Mouse (Mus musculus) E14TG2a.4 (cell line): ENCODE measurements around the gene Gipc2.

ENCODE experiments used
- H3K27me3 ChIP-seq: 2 replicates; pipeline ENCODE4 v1.6.1; 2014; ENCODE audit warnings: low read length, control low read depth; ENCODE audit not compliant: insufficient read depth
- H3K36me3 ChIP-seq: 2 replicates; pipeline ENCODE4 v1.6.1; 2014; ENCODE audit warnings: low read length, control low read depth; ENCODE audit not compliant: insufficient read depth
- H3K4me1 ChIP-seq: replicated peaks from 2 replicates; pipeline ENCODE4 v1.6.1; 2014; ENCODE audit warnings: low read depth, low read length, control low read depth
- H3K4me3 ChIP-seq: replicated peaks from 2 replicates; pipeline ENCODE4 v1.5.1; 2014; ENCODE audit warnings: mild to moderate bottlenecking, low read length
- H3K9me3 ChIP-seq: 2 replicates; pipeline ENCODE4 v1.6.1; 2014; ENCODE audit warnings: low read length, control low read depth
- CTCF ChIP-seq: conservative IDR thresholded peaks from 2 replicates; pipeline ENCODE4 v1.5.1; 2014; ENCODE audit warnings: low read length
- NANOG ChIP-seq: IDR thresholded peaks from 2 replicates; pipeline ENCODE4 v1.6.1; 2014; ENCODE audit warnings: borderline replicate concordance, low read length, mixed read lengths
- POU5F1 ChIP-seq: IDR thresholded peaks from 2 replicates; pipeline ENCODE4 v1.6.1; 2014; ENCODE audit warnings: low read length, borderline replicate concordance

Gipc2 gene

GRCm38 (mm10) chr3:152193177-152193576 is 27.1 kb upstream of the Gipc2 start:
- no peak for TF ChIP-seq CTCF
- TF ChIP-seq NANOG = no peak
- no peak for TF ChIP-seq POU5F1
- H3K27me3 ChIP-seq = no peaks in the 10 kb centered on the region
- peaks cover 22% of the 10 kb centered on the region for H3K4me1 ChIP-seq
- no peaks in the 10 kb centered on the region for H3K36me3 ChIP-seq
- H3K9me3 ChIP-seq = no peaks in the 10 kb centered on the region
- peak overlapping the region; percentile 37 for H3K4me3 ChIP-seq

DNA sequence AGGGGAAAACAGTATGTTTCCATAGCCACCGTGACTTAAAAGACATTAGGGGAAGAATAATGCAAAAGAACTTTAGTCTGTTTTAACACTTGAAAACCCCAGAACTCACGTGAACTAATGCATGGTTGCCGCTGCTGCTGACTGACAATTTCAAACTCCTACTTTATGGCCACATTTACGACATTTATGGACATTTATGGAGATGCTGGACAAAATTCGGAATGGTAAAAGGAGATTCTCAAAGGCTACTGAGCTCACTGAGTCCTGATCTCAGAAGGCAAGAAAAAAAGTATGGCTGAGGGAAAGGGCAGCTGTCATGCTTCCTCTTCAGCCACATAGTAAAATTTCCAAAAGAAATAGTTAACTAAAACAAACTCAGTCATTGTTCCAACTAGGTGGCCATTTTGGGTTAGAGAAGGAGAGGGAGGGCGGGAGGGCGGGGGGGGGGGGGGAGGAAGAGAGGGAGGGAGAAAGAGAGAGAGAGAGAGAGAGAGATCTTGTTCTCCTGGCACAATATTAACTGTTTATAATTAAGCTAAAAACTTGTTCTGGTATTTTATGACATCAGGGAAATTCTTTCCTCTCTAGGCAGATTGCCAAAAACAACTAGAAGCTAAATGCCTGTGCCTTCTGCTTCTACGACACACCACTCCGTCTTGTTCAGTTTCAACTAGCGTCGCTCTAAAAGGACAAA is 26.4 kb upstream of the Gipc2 start:
- peaks cover 19% of the 10 kb centered on the region for H3K4me1 ChIP-seq
- TF ChIP-seq NANOG (no peak), POU5F1 (no peak), CTCF (no peak)
- no peaks in the 10 kb centered on the region for H3K27me3 ChIP-seq
- H3K4me3 ChIP-seq = no peak overlapping the region
- no peaks in the 10 kb centered on the region for H3K9me3 ChIP-seq
- no peaks in the 10 kb centered on the region for H3K36me3 ChIP-seq

GRCm38 (mm10) chr3:152191791-152192237 is 25.8 kb upstream of the Gipc2 start:
- TF ChIP-seq NANOG = no peak
- no peak for TF ChIP-seq POU5F1
- no peak for TF ChIP-seq CTCF
- 0 out of 2 replicates have a peak, but pooled peaks cover under 1% of the 10 kb centered on the region for H3K36me3 ChIP-seq
- no peaks in the 10 kb centered on the region for H3K27me3 ChIP-seq
- H3K4me1 ChIP-seq = peaks cover 15% of the 10 kb centered on the region
- no peaks in the 10 kb centered on the region for H3K9me3 ChIP-seq
- no peak overlapping the region for H3K4me3 ChIP-seq

DNA sequence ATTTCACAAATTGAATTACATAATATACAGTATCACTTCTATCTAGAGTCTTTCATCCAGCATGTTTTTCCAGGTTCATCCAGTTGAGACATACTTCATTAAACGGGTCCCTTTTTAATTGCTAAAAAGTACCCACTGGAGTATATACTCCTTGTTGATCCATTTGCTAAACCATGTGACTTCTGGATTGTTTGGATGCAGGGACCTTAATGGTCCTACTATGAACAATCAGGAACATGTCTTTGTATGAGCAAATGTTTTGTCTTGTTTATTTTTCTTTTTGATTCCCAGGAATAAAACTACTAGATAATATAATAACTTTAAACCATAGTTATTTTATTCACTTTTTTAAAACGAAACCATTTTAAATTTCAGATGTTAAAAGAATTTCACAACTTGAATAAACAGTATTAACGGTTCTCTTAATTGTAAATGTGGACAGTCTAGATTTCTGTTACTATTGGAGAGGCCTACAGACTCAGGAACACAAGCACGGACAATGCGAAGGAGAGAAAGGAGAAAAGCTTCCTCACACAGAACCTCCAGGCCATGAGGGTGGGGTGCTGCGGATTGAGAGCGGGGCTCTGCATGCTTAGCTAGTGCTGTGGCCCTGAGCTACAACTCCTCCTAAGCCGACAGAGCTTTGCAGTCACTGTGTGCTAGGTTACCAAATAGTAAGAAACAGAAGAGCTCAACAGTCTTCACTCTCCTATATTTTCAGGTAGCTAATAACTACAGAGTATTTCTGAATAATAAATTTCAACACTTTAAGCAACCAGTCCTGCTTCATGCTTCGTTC is 24.8 kb upstream of the Gipc2 start:
- Histone ChIP-seq H3K4me3 (no peak overlapping the region), H3K36me3 (0 out of 2 replicates have a peak, but pooled peaks cover 7% of the 10 kb centered on the region), H3K9me3 (no peaks in the 10 kb centered on the region), H3K27me3 (no peaks in the 10 kb centered on the region), H3K4me1 (peaks cover 13% of the 10 kb centered on the region)
- no peak for TF ChIP-seq CTCF
- TF ChIP-seq POU5F1 = no peak
- TF ChIP-seq NANOG = no peak

DNA sequence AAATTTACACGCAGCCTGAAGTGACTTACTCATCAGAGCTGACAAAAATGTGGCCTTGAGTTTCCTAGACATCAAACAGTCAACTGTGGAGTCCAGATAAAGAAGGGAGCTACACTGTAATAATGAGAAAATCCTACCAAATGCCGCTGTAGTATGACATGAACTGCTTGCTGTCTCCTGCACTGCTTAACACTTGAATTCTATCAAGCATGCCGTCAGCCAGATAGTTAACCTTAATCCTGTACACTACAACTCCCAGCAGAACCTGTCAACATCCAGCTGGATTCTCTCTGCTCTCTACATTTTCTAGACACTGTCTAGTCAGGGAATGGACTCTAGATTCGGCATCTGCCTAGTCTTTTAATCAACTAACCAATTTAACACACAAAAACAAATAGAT is 23.3 kb upstream of the Gipc2 start:
- Histone ChIP-seq H3K36me3 (0 out of 2 replicates have a peak, but pooled peaks cover 7% of the 10 kb centered on the region), H3K27me3 (no peaks in the 10 kb centered on the region), H3K4me3 (no peak overlapping the region), H3K4me1 (peaks cover 13% of the 10 kb centered on the region), H3K9me3 (no peaks in the 10 kb centered on the region)
- TF ChIP-seq POU5F1 (no peak), NANOG (no peak), CTCF (no peak)

- no peak for TF ChIP-seq NANOG
- TF ChIP-seq POU5F1 = no peak
- no peak for TF ChIP-seq CTCF
- no peaks in the 10 kb centered on the region for H3K27me3 ChIP-seq
- H3K4me1 ChIP-seq = no peaks in the 10 kb centered on the region
- H3K9me3 ChIP-seq = no peaks in the 10 kb centered on the region
- H3K4me3 ChIP-seq = no peak overlapping the region
- H3K36me3 ChIP-seq = 0 out of 2 replicates have a peak, but pooled peaks cover 7% of the 10 kb centered on the region
Measured at GRCm38 (mm10) chr3:152186106-152186505, 20.1 kb upstream of the Gipc2 start.

DNA sequence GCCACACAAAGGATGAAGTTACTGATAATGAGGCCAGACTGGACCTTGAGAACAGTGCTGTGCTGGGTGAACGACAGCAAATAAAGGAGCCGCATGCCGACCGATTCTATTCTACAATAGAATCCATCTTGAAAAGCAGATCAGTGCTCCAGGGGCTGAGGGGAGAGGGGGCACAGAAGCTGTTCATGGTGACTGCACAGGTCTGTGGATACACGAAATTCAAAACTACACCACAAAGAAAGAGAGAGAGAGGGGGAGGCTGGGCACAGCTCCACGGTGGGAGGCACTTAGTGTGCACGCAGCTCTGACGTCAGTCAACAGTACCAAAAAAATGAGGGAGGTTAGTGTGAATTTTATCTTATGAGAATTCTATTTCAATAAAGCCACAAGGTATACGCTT is 17.5 kb upstream of the Gipc2 start:
- TF ChIP-seq CTCF (no peak), NANOG (no peak), POU5F1 (no peak)
- Histone ChIP-seq H3K27me3 (no peaks in the 10 kb centered on the region), H3K36me3 (0 out of 2 replicates have a peak, but pooled peaks cover 7% of the 10 kb centered on the region), H3K4me3 (no peak overlapping the region), H3K4me1 (no peaks in the 10 kb centered on the region), H3K9me3 (peaks cover 9% of the 10 kb centered on the region)

DNA sequence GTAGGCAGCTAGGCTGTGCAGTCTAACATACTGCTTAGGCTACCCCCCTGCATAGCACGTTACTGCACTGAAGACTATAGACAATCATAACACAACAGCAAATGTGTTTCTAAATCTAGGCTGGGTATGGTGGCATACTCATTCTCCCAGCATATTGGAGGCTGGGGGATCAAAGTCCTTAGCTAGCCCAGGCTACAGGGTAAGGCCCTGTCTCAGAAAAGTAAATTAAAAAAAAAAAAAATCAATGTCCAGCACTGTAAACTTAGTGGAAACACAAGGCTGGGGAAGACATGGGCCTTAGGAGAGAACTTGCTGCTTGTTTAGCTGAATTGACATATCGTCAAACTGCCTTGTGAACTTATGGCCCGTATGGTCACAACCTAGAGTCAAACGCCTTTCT is 14.6 kb upstream of the Gipc2 start:
- H3K4me1 ChIP-seq = no peaks in the 10 kb centered on the region
- no peaks in the 10 kb centered on the region for H3K36me3 ChIP-seq
- H3K27me3 ChIP-seq = no peaks in the 10 kb centered on the region
- H3K9me3 ChIP-seq = peaks cover 9% of the 10 kb centered on the region
- TF ChIP-seq CTCF = no peak
- no peak for TF ChIP-seq NANOG
- H3K4me3 ChIP-seq = no peak overlapping the region
